Mouse (Mus musculus) sigmoid colon, adult 10 weeks (tissue): ENCODE results near the gene Gpam. TPM values are rescaled to one million over a fixed set of nuclear protein-coding genes. Genes with fewer than 3 reads are reported as not detected.

ENCODE experiments used
- polyA plus RNA-seq: library from polyadenylated mRNA; stranded (reverse); fragments of 350-450 nt; fragmentation: Illumina TruSeq; extraction: RNeasy Lipid Tissue Mini Kit (QIAGEN cat#74804); gene quantifications from one replicate; pipeline ENCODE4 v1.2.3, GENCODE M21; 2014; ENCODE audit warnings: low read depth, low replicate concordance

Gpam gene
- polyA plus RNA-seq: 19.8 TPM

GRCm38 (mm10) chr19:55127072-55127718 is at the start of gene Gpam:
Gene Gpam, minus strand, starts transcription at chr19:55127238.

Other genes with a start within 250 kb of the Gpam start
- gene Tectb, start 53.5 kb upstream of the Gpam start, polyA plus RNA-seq: not detected
- not detected for gene Gucy2g, start 114.0 kb upstream of the Gpam start, polyA plus RNA-seq
- gene Acsl5, start 124.7 kb upstream of the Gpam start, polyA plus RNA-seq: 203 TPM
- 56.6 TPM for gene Zdhhc6, start 188.8 kb upstream of the Gpam start, polyA plus RNA-seq
- gene Vti1a, start 189.1 kb upstream of the Gpam start, polyA plus RNA-seq: 24.5 TPM